Mouse (Mus musculus): ENCODE measurements around the gene Pdzph1.

DNA sequence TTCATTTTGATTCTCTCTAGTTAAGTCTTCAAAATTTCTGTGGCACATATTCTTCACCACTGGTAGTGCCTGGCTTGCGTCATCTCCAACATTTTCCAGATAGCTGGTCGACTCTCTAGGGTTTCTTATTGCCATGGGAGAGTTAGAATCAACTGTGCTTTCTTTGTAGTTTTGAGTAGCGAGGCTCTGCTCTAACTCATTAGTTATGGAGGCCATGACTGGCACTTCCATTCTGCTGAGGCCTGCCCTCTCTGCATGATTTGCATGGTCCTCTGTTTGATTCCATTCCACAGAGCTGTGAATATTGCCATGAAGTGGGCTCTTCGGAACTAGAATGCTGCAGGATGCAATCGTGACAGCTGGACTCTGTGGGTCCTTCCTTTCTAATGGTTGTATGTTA lies 17.9 kb downstream of the Pdzph1 start:
- TF ChIP-seq POLR2A (IDR thresholded peaks at IDR 0.05; ENCODE audit: insufficient read length, low read depth), result no peak
- TF ChIP-seq USF1 (IDR thresholded peaks at IDR 0.05; ENCODE audit: low read depth), result no peak
- no peak for TF ChIP-seq E2F4 (IDR thresholded peaks at IDR 0.05; ENCODE audit: insufficient read depth)

Measured in myocyte (in vitro differentiated cells).